Mouse (Mus musculus) cerebellum, adult 9-11 months (tissue): ENCODE measurements around the gene Gcnt2.
"Not testable (repeated sequence)": the region's sequence is repeated elsewhere in the genome, so short reads cannot be mapped to it uniquely, and the experiment has no call there.

ENCODE experiments used
- DNase-seq: peaks from one replicate; pipeline ENCODE4 v3.0.0; 2022

The Gcnt2 gene

DNA sequence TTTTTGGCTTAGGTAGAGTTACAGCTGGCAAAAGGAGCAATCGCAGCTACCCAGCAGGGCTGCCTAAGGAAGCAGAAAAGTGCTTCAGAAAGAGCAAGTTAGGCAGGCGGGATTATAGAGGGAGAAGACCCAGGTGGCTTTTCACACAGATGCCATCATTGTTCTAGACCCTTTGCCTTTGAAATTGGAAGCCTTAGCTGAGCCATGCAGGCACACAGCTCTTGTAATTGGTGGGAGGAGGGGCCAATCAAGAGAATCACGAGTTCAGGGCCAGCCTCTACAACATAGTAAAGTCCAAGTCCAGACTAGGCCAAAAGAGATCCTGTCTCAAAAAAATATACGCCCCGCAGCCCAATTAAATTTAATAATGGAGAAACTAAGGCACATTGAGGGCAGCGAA lies 48.5 kb downstream of the Gcnt2 start:
- no peak for DNase-seq

DNA sequence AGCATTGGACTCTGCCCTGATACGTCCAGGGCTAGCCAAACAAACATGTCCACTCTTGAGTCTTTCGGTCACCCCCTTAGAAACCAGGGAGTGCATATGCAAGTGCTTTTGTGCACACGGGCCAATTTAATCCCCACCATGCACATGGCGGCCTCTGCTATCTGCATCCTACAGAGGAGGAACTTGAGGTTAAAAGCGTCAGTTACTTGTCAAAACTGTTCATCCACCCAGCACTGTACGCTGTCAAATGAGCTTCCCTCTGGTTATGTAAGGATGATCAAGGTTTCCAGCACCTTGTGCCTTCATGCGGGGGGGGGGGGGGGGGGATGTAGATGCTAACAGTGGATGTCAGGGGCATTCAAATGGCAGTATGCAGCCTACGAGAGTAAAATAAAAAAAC lies 49.5 kb downstream of the Gcnt2 start:
- no peak for DNase-seq

DNA sequence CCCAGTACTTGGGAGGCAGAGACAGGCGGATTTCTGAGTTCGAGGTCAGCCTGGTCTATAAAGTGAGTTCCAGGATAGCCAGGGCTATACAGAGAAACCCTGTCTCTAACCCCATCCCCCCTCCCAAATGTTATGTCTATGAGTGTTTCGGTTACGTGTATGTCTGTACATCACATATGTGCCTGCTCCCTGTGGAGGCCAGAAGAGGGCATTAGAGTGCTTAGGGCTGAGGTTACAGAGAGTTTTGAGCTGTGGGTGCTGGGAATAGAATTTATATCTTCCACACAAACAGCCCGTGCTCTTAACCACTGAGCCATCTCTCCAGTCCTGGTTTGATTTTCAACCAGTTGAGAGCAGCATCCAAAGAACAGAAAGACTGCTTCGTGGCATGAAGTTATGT lies 50.5 kb downstream of the Gcnt2 start:
- DNase-seq: no peak

DNA sequence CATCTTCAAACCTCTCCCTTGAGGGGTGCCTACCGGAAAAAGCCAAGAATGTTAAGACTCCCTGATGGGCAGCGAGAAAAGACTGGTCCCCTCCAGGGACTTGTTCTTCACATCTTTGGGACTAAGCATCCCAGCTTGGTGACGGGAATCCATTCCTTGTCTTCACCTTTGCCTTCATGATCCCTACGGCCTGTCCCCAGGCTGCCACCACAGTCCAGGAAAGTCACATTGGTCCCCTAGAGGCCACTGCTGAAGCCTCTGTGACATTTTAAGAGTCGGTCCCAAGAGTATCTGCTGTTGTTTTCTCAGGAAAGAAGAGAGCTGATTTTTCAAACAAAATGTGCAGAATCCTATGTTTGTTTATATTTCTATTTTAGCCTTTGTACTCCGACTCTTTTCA lies 52.4 kb downstream of the Gcnt2 start:
- no peak for DNase-seq

DNA sequence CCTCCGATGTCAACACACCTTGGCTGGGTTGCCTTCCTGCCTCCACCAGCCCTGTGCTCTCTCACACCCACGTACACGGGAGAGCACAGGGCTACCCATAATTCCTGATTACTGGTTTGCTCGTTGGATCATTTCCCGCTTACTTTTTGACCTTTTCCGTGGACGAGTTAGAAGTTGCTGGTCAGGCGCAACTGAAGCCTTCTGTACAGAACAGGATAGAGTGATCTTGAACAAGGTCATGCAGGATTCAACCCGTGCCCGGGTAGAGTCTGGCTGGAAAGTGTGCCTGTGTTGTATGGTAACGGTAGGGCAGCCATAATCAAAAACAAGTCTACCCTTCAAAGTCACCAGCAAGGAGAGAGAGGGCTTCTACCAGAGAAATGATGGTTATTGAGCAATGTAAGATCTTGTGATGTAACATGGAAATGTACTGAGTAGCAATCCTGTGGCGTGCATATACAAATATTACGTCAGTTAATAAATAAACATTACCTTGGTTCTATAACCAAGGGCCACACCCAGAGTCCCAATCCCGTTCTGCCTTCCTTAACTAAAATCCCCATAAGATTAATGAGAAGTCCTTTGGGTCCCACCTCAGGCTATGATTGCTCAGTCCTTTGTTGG lies 54.0 kb downstream of the Gcnt2 start:
- DNase-seq: no peak

DNA sequence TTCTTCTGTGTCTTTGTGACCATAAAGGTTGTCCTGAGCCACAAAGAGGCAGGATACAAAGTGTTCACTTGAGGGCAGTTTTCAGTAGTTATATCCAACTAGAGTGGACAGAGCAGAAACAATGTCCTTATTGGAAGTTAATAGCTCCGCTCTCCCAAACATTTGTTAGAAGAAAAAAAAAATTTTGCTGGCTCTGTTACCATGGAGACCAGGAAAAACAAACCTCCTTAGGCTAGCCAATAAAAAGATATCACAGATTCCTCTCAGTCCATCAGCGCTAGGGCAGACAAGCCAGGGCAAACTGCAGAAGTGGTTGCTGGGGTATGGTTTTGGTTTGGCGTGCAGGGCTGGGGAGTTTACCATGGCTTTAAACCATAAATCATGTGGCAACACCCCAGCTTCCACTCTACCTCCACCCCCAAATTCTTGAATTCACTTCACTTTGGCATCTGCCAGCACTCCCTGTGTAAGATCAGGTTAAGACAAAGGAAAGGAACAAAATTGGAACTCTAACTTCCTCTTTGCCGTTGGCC lies 54.6 kb downstream of the Gcnt2 start:
- no peak for DNase-seq

DNA sequence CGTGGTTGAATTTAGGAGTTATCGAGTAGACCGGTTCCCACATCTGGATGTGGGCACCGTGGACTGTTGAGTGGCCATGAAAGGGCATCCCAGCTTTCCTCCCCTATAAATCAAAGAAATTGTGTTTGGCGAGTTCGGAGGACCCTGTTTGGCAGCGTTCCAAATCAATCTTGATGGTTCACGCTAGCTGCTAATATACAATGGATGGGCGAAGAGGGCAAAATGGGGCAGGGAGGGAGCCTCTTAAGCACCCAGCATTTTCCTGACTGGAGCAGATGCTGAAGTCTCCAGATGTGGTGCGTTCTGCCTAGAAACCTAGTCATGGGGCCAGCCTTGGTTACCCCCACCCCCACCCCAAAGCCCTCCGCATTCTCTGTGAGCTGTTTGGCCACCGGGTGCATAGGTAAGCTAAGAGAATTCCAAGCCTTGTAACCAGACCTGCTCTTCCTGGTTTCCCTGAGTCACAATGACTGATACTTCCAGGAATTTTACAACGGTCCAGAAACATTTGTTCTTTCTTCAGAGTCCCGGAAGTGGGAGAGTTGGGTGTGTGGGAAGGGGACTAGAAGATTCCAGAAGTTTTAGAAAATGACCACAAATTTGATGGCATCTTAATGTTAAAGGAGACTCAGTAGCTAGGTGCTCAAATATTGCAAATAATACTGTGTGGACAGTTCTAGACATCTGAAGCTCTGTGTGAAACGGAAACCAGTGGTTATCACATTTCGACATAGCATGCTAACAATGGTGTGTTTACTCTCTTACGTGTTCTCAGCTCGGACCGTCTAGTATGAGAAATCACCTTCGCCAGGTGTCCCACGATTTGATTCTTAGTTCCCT lies 57.0 kb downstream of the Gcnt2 start:
- no peak for DNase-seq

DNA sequence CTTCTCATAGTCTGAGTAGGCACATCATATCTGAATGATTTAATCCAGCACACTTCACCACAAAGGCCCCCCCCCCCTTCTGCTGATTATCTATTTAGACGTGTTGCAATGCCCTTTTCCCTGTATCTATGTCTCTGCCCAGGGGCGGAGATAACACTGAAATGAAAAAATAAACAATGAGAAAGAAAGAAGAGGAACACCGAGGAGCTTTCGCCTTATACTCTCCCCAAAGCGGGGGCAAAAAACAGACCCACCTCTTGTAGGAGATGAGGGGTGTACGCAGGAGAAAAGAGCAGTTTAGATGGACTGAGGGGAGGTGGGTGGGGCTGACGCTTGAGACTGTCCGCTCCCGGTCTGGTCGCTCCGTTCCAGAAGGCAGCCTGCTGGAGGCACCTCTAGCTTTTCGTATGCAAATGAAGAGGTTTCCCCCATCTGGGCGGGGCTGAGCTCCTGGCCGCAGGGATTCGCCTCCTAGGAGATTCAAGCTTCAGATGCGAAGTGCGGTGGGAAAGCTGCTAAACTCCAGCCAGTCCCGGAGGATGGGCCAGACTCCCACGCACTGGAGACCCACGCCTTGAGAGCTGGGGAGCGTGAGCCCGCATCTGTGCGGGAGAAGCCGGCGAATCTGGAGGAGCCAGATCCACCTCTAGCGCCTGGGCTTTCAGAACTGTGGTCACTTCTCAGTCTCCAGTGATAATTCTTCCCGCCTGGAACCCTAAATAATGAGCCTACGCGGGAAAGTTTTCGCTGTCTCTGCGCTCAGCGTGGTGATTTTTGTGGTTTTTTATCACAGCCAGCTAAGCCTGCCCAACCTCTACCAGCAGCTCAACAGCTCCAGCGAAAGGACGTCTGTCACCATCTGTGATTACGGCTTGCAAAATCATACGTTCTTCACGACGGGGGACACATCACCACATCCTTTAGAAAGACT lies 57.9 kb downstream of the Gcnt2 start:
- DNase-seq: no peak

DNA sequence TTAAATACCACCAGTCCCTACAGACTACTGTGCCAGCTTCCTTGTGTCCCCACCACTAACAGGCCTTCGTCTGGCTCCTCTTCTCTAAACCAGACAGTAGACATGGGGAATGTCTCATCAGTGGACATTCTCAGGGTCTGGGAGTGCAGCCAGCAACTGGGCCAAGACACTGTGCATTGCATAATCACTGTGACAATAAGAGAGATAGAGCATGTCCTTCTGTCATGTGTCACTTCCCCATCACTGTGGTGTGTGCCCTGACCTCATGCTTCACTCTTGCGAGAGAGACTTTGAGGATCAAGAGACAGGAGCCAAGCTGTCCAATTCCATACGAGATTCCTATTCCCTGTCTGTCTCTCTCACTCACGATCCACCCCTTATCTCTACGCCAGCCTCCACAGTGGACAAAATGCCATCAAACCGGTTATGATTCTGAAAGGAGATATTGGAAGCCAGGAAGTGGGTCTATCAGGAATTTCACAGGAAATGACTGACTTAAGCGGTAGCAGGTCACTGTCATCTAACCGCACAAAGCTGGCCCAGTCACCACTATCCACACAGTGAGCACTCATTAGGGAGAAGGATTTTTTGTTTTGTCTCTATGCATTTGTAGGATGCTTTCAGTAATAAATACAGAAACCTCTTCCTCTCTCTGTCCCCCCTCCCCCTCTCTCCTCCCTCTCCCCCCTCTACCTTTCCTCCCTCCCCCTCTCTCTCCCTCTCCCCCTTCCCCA lies 61.9 kb downstream of the Gcnt2 start:
- DNase-seq: no peak

DNA sequence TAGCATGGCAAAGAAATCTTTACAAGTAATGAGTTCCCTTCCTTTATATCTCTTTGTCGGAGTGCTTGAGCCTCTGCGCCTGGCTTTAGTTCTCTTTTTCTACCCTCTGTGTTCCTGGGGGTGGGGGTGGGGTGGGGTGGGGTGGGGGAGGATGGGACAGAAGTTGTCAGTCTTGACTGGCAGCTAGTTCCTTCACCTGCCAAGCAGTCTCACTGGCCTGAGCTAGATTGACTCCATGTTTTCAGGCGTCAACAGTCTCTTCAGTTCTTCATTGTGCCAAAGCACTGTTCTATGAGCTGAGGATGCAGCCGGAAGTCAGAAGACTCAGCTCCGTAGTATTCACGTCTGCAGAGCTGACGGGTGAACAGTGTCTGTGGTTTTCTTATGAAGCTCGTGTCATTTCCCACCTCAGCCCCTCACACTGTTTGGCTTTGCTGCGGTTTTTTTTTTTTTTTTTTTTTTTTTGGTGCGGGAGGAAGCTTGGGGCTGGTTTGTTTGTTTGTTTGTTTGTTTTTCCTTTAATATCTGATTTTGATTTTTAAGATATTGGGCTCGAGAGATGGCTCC lies 62.8 kb downstream of the Gcnt2 start:
- DNase-seq: no peak

DNA sequence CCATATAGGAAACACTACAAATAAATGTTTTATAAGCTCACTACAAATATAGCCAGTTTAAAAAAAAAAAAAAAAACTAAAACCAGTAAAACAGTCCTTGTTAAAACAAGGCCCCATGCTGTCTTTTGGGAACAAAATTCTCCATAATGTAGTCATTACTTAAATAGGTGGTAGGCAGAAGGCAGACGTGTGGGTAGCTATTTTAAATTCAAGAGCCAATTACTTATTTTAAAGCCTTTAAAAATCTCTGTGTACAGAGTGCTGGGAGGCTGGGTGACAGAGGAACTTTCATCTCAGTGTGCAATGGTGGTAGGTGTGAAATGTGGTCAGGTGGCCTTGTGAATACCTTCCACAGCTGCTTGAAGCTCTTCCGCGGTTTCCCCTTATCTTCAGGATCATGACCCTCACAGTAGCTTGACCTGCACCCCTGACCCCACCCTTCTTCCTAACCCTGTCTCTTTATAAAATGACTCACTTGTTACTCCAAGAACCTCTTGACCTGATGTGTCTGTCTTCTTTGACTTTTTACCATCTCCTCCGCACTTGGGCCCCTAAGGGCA lies 64.3 kb downstream of the Gcnt2 start:
- DNase-seq: no peak

DNA sequence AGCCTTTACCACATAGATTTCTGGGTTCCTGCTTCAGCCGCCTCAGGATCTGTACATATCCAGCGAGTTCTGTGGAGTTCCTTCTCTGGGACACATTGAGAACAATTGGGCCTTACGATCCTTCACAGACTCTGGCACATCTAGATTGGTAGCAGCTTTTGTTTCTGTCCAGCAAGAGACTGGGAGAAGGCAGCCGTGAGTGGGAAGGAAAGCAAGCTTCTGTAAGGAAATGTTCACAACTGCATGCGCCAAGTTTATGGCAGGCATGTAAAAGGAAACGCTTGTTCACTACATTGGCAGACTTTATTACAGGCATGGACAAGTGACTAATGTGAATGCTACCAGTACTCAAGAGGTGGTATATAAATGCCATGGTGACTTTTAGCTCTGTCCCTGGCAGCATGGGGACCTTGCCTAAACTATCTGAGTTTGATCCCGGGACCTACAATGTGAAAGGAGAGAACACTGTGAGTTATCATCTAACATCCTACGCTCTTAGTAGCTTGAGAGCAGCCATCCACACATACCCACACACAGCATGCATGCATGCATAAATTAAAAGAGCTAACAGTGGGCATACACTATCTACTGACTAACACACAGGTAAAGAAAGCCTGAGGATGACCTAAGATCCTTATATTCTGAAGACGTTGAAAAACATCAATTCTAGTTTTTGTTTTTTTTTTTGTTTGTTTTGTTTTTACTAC lies 68.8 kb downstream of the Gcnt2 start:
- no peak for DNase-seq

DNA sequence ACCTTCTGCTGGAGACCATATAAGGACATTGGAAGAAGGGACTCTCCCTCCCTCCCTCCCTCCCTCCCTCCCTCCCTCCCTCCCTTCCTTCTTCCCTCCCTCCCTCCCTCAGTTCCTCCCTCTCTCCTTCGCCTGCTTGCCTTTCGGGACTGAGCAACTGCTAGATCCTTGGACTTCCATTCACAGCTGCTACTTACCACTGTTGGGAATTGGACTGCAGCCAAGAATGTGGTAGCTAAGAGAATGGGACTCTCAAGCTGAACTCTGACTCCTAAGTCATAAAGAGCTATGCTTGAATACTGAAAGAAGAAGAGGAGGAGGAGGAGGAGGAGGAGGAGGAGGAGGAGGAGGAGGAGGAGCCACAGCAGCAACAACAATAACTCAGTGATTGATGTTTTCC lies 72.3 kb downstream of the Gcnt2 start:
- not testable (repeated sequence) for DNase-seq

DNA sequence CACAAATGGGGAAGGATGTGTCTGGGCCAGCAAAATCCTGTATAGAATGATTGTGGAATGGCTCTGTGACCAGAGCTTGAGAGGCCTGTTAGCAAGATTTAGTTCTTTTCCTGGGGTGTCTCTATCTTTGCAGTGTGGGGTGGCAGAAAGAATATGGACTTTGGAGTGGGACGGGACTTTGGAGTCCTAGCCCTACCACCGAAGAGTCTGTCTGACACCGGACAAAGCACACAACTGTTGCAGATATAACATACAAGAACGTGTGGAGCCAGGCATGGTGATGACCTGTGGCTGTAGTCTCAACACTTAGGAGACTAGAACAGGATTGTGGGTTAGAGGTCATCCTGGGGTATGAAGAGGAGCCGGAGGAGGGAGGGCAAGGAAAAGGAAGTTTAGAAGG lies 73.0 kb downstream of the Gcnt2 start:
- DNase-seq: no peak

DNA sequence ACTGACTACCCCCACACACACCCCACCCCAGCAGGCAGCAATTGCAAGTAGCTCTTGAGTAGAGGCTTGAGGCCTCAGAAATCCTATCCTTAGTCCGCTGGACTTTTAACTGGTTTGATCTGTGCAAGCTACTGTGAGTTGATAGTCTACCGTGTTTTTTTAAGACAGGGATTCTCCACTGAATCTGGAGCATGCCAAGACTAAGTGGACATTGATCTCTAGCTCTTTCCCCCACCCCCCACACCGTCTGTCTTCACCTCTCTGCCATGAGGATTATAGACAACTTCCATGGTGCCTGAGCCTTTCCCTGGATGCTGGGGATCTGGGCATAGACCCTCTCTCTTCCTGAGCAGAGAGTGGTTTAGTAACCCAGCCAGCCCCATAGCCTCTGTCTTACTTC lies 74.8 kb downstream of the Gcnt2 start:
- DNase-seq: no peak

DNA sequence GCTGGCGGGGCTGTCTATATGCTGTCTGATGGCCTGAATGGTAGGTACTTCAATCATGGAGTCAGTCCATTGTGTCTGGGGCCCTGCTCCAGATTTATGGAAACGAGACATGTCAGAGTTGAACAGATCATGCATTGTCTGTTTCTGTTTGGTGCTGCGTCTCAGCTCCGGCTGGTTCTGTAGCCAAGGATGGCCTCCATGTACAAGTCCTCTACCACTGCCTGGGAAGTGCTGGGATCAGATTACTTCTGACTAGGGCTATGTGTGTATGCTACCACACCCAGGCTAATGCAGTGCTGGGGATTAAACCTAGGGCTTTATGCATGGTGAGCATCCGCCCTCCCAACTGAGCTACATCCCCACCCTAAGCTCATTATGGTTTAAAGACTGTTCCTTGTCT lies 78.0 kb downstream of the Gcnt2 start:
- no peak for DNase-seq

DNA sequence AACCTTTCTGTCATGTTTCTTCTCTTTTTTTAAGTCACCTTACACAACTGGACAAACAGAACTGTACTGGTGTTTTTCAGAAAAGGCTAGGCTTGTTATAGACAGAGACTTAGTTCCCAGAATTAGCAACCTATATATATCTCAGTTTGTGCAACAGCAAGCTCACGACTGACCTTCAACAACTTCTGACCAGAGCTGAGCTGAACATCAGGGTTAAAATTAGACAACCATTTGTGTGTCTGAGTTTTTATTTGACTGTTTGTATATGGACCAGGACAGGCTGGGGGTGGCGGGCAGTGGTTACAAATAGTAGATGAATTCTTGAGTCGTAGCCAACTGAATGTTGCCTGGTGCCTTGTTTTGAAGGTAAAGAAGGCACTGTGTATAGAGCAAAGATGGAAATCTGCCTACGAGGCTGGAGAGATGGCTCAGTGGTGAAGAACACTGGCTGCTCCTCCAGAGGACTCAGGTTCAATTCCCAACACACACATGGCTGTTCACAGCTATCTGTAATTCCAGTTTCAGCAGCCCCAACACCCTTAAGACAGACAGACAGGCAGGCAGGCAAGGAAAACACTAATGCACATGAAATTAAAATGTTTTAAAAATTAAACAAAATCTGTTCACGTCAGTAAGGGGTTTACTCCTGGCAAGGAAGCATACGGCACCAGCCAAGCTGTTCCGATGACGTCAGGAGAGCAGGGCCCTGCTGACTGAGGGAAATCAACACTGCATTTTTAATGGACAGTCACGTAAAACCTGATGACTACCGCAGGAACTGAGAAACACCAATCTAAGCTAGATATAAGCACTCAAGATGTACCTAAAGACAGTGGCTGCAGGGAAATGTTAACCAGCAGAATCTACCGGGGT lies 79.2 kb downstream of the Gcnt2 start:
- no peak for DNase-seq

DNA sequence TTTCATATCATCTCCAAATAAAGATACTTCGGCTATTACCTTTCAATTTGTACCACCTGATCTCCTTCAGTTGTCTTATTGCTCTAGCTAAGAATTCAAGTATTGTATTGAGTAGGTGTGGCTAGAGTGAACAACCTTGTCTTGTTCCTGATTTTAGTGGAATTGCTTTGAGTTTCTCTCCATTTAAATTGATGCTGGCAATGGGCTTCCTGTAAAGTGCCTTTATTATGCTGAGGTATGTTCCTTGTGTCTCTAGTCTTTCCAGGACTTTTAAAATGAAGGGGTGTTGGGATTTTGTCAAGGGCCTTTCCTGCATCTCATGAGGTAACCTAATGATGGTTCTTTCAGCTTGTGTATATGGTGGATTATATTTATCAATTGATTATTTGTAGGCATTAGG lies 83.5 kb downstream of the Gcnt2 start:
- no peak for DNase-seq

DNA sequence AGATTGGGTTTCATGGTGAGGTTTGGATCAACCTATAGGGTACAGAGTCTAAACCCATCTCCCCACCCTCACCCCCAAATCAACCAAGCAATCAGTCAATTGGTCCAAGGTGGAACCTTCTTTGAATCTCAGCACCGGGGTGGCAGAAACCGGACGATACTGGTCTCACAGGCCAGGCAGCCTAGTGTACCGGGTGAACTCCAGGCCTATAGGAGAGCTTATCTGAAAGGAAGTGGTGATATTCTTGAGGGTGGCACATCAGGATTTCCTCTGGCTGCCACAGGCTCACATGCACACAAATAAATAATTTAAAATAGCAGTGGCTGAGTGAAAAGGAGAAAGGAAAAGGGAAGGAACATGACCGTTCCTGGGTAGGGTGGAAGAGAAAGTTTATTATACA lies 84.4 kb downstream of the Gcnt2 start:
- DNase-seq: no peak

DNA sequence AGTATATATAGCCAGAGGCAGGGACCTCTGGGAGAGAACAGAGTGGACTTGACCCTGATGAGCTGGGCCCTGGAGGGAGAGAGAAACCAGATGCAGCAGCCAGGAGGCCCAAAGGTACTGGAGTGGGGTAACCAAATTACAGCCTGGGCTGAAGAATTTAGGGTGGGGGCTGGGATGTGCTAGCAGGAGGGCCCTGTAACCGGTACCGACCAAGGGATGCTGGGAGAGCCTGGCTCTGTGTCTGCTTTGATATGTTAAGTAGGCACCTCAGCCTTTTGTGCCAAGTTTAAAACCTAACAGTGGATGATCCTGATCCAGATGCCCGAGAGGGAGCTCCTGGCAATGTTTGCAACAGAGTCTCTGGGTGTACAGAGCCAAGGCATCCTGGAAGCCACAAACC lies 84.8 kb downstream of the Gcnt2 start:
- no peak for DNase-seq
